Mouse (Mus musculus): ENCODE data around the gene Gm14401.
"Not testable (repeated sequence)": the region's sequence is repeated elsewhere in the genome, so short reads cannot be mapped to it uniquely, and the experiment has no call there.

Gene Gm14401

GRCm38 (mm10) chr2:177073432-177074423 is at the start of gene Gm14401:
Gm14401 (plus strand) TSS chr2:177074320.
- DNase-seq (ENCODE audit: low spot score), result not testable (repeated sequence)

GRCm38 (mm10) chr2:177072807-177073206 is 1.3 kb upstream of the Gm14401 start:
- not testable (repeated sequence) for DNase-seq (ENCODE audit: low spot score)

GRCm38 (mm10) chr2:177075015-177075414 is 895 bp downstream of the Gm14401 start:
- DNase-seq (ENCODE audit: low spot score), result not testable (repeated sequence)

- not testable (repeated sequence) for DNase-seq (ENCODE audit: low spot score)
Measured at GRCm38 (mm10) chr2:177079866-177080265, 5.7 kb downstream of the Gm14401 start.

GRCm38 (mm10) chr2:177109086-177109485 is 35.0 kb downstream of the Gm14401 start:
- DNase-seq (ENCODE audit: low spot score), result not testable (repeated sequence)

GRCm38 (mm10) chr2:177129097-177129496 is 55.0 kb downstream of the Gm14401 start:
- not testable (repeated sequence) for DNase-seq (ENCODE audit: low spot score)
